Mouse (Mus musculus): ENCODE data around the gene Ndel1. TPM values are rescaled to one million over a fixed set of nuclear protein-coding genes. Genes with fewer than 3 reads are reported as not detected.
A peak's percentile ranks its signal among the peaks of the same experiment; 100 is the strongest.

Ndel1 gene
- polyA plus RNA-seq, 1 experiment from 2014 or later: 61.6 TPM

DNA sequence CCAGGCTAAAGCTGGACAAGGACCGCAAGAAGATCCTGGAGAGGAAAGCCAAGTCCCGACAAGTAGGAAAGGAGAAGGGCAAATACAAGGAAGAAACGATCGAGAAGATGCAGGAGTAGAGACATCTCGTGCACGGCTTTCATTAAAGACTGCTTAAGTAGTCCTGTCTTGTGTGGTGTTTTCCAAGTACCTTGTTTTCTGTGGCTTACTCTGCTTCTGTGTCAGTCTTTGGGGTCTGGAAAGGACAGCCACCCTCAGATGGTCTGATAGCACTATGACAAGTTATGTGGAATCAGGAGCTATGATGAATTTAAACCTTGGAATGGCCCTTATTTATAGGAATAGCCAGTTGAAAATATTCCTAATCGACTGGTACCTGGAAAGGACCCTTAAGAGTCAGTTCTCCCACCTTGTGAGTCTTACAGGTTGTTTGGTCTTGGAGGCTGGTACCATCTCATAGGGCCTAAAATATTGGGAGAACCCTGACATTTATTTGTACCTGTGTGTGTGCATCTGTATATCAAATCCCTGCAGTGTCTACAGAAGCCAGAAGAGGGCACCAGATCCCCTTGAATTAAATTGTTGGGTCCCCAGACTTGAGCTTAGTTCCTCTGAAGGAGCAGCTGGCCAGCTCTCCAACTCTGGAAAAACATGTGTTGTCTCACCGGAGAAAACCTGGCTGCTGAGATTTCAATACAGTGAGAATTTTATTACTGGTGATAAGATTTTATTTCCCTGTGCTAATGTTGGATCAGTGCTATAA, 32.9 kb upstream of the Ndel1 start:
- ATAC-seq (ENCODE audit: insufficient read depth, low FRiP score, low TSS enrichment): no peak
- Histone ChIP-seq H3K9me3 (ENCODE audit: control insufficient read depth, low read length) (no peaks in the 10 kb centered on the region), H3K36me3 (ENCODE audit: control insufficient read depth, insufficient read depth, low read length) (peaks cover 15% of the 10 kb centered on the region), H3K9ac (ENCODE audit: low read length) (no peak overlapping the region), H3K27me3 (ENCODE audit: control insufficient read depth, insufficient read depth, low read length) (no peaks in the 10 kb centered on the region), H3K4me2 (ENCODE audit: low read depth) (no peak overlapping the region), H3K4me1 (ENCODE audit: control insufficient read depth, insufficient read depth, low read length) (peaks cover 5% of the 10 kb centered on the region), H3K27ac (ENCODE audit: low read depth, low read length) (no peak overlapping the region), H3K4me3 (ENCODE audit: low read depth, low read length) (no peak overlapping the region)
- 86% methylated on average over 7 of the region's 8 CpGs for WGBS
- DNase-seq (ENCODE audit: low spot score): peak; percentile 74

DNA sequence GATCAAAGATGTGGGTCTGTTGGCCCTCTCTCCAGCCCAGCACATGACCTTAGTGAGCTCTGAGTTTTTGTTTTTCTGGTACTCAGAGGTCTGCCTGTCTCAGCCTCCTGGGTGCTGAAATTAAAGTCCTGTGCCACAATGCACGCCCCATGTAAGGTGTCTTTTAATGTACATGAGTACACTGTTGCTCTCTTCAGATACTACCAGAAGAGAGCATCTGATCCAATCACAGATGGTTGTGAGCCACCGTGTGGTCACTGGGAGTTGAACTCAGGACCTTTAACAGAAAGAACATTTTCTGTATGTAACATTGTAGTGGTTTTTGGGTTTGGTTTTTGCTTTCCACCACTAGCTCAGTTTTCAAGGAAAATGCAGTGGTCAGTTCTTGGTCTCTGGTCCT, 32.1 kb upstream of the Ndel1 start:
- no peaks in the 10 kb centered on the region for H3K9me3 ChIP-seq (ENCODE audit: control insufficient read depth, low read length)
- H3K36me3 ChIP-seq (ENCODE audit: control insufficient read depth, insufficient read depth, low read length): peaks cover 15% of the 10 kb centered on the region
- no peaks in the 10 kb centered on the region for H3K27me3 ChIP-seq (ENCODE audit: control insufficient read depth, insufficient read depth, low read length)
- WGBS: 93% methylated on average over 2 of the region's 2 CpGs
- no peak overlapping the region for H3K4me2 ChIP-seq (ENCODE audit: low read depth)
- no peak for ATAC-seq (ENCODE audit: insufficient read depth, low FRiP score, low TSS enrichment)
- peaks cover 5% of the 10 kb centered on the region for H3K4me1 ChIP-seq (ENCODE audit: control insufficient read depth, insufficient read depth, low read length)
- DNase-seq (ENCODE audit: low spot score): no peak
- H3K4me3 ChIP-seq (ENCODE audit: low read depth, low read length): no peak overlapping the region
- H3K9ac ChIP-seq (ENCODE audit: low read length): no peak overlapping the region
- no peak overlapping the region for H3K27ac ChIP-seq (ENCODE audit: low read depth, low read length)

DNA sequence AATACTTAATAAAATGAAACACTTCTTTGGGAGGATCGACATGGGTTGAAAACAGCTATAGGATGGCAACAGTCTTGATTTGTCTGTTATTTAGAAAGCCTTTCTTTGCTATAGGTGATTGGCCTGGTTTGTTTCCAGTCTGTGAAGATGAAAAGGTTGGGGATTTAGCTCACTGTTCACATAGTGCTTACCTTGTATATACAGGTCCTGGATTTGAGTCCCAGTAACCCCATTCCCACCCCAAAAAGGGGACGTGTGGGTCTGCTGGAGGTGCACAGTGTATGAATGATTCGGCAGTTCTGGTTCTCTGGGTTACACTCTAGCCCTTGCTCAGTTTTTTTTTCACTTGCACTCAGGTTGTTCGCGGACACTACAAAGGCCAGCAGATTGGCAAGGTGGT, 31.2 kb upstream of the Ndel1 start:
- DNase-seq (ENCODE audit: low spot score) (no peak), ATAC-seq (ENCODE audit: insufficient read depth, low FRiP score, low TSS enrichment) (no peak)
- Histone ChIP-seq H3K9ac (ENCODE audit: low read length) (peak overlapping the region; percentile 99), H3K4me3 (ENCODE audit: low read depth, low read length) (peak overlapping the region; percentile 95), H3K36me3 (ENCODE audit: control insufficient read depth, insufficient read depth, low read length) (peaks cover 15% of the 10 kb centered on the region), H3K27me3 (ENCODE audit: control insufficient read depth, insufficient read depth, low read length) (no peaks in the 10 kb centered on the region), H3K4me2 (ENCODE audit: low read depth) (peak overlapping the region; percentile 79), H3K9me3 (ENCODE audit: control insufficient read depth, low read length) (no peaks in the 10 kb centered on the region), H3K4me1 (ENCODE audit: control insufficient read depth, insufficient read depth, low read length) (peaks cover 5% of the 10 kb centered on the region), H3K27ac (ENCODE audit: low read depth, low read length) (no peak overlapping the region)
- WGBS: 88% methylated on average over 5 of the region's 5 CpGs

DNA sequence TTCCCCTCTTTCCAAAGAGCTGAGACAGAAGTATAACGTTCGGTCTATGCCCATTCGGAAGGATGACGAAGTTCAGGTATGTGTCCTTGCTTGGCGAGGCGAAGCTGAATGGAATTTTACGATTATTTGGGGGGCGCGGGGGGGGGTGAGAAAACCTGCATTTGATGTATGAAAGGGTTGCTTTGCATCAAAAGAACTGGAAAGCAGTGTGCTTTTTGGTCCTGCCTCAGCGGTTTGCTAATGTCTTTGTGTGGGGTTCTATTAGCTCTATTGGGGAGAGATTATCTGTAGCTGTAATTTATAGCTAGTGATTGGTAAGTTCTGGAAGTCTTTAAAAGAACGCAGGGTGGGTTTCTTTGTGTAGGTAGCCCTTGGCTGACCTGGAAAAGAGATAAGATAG, 30.7 kb upstream of the Ndel1 start:
- H3K4me2 ChIP-seq (ENCODE audit: low read depth): peak overlapping the region; percentile 79
- peaks cover 5% of the 10 kb centered on the region for H3K4me1 ChIP-seq (ENCODE audit: control insufficient read depth, insufficient read depth, low read length)
- no peak for ATAC-seq (ENCODE audit: insufficient read depth, low FRiP score, low TSS enrichment)
- no peaks in the 10 kb centered on the region for H3K9me3 ChIP-seq (ENCODE audit: control insufficient read depth, low read length)
- H3K36me3 ChIP-seq (ENCODE audit: control insufficient read depth, insufficient read depth, low read length): peaks cover 15% of the 10 kb centered on the region
- no peaks in the 10 kb centered on the region for H3K27me3 ChIP-seq (ENCODE audit: control insufficient read depth, insufficient read depth, low read length)
- H3K27ac ChIP-seq (ENCODE audit: low read depth, low read length): no peak overlapping the region
- 3% methylated on average over 11 of the region's 11 CpGs for WGBS
- H3K4me3 ChIP-seq (ENCODE audit: low read depth, low read length): peak overlapping the region; percentile 95
- DNase-seq (ENCODE audit: low spot score): no peak
- H3K9ac ChIP-seq (ENCODE audit: low read length): peak overlapping the region; percentile 99

DNA sequence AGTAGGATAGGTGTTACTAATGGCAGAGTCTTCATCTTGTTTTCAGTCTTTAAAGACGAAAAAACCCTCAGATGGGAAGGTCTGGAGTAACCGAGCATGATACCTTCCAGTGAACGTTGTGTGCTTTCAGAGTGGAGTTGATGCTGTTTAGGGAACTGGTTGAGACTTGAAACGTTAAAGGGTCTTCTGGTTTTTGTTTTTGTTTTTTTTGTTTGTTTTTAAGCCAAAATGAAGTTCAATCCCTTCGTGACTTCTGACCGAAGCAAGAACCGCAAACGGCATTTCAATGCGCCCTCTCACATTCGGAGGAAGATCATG, 30.3 kb upstream of the Ndel1 start:
- peak overlapping the region; percentile 95 for H3K4me3 ChIP-seq (ENCODE audit: low read depth, low read length)
- under 1% methylated on average over 9 of the region's 10 CpGs for WGBS
- no peaks in the 10 kb centered on the region for H3K27me3 ChIP-seq (ENCODE audit: control insufficient read depth, insufficient read depth, low read length)
- H3K9me3 ChIP-seq (ENCODE audit: control insufficient read depth, low read length): no peaks in the 10 kb centered on the region
- peaks cover 5% of the 10 kb centered on the region for H3K4me1 ChIP-seq (ENCODE audit: control insufficient read depth, insufficient read depth, low read length)
- peaks cover 15% of the 10 kb centered on the region for H3K36me3 ChIP-seq (ENCODE audit: control insufficient read depth, insufficient read depth, low read length)
- peak overlapping the region; percentile 79 for H3K4me2 ChIP-seq (ENCODE audit: low read depth)
- DNase-seq (ENCODE audit: low spot score) (no peak), ATAC-seq (ENCODE audit: insufficient read depth, low FRiP score, low TSS enrichment) (no peak)
- H3K9ac ChIP-seq (ENCODE audit: low read length): peak overlapping the region; percentile 99
- peak overlapping the region; percentile 85 for H3K27ac ChIP-seq (ENCODE audit: low read depth, low read length)

DNA sequence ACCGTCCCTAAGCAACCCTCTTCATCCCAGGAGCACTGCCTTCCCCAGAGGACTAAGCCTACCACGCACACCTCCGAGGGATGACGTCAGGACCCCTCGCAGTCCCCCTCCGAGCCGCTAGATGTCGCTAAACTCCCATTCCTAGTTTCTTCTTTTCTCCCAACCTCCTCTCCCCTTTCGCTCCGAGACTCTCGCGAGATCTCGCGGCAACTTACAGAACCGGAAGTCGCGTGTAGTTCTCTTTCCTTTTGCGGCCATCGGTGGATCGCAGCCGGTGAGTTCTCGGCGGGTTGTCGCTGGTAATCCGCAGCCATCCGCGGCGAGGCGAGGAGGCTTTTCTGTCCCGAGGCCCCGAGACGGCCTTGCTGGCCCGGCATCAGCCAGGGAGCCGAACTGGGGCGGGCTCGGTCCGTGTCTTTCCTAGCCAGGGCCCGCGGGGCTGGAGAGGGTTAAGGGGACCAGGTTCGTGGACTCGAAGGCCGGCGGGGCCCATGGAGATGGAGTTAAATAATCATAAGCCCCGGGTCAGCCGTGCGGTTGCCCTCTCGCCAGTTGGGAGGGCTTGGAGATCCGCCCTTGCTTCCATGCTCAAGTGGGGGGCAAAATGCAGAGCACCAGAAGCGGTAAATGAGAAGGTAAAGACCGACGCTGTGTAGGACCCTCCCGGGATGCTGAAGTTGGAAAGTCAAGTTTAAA, 29.8 kb upstream of the Ndel1 start, which contains the start of gene Rpl26:
Rpl26 (plus strand) TSS at position 233 of the 696 bp plus-strand sequence.
- H3K27me3 ChIP-seq (ENCODE audit: control insufficient read depth, insufficient read depth, low read length): no peaks in the 10 kb centered on the region
- WGBS: under 1% methylated on average over 52 of the region's 52 CpGs
- peak within 1 kb of the TSS; percentile 99 for H3K9ac ChIP-seq (ENCODE audit: low read length)
- peaks cover 5% of the 10 kb centered on the region for H3K4me1 ChIP-seq (ENCODE audit: control insufficient read depth, insufficient read depth, low read length)
- peak within 1 kb of the TSS; percentile 95 for H3K4me3 ChIP-seq (ENCODE audit: low read depth, low read length)
- ATAC-seq (ENCODE audit: insufficient read depth, low FRiP score, low TSS enrichment) (peak; percentile 90), DNase-seq (ENCODE audit: low spot score) (peak; percentile 99)
- peaks cover 15% of the 10 kb centered on the region for H3K36me3 ChIP-seq (ENCODE audit: control insufficient read depth, insufficient read depth, low read length)
- peak within 1 kb of the TSS; percentile 79 for H3K4me2 ChIP-seq (ENCODE audit: low read depth)
- H3K9me3 ChIP-seq (ENCODE audit: control insufficient read depth, low read length): no peaks in the 10 kb centered on the region
- peak within 1 kb of the TSS; percentile 85 for H3K27ac ChIP-seq (ENCODE audit: low read depth, low read length)

DNA sequence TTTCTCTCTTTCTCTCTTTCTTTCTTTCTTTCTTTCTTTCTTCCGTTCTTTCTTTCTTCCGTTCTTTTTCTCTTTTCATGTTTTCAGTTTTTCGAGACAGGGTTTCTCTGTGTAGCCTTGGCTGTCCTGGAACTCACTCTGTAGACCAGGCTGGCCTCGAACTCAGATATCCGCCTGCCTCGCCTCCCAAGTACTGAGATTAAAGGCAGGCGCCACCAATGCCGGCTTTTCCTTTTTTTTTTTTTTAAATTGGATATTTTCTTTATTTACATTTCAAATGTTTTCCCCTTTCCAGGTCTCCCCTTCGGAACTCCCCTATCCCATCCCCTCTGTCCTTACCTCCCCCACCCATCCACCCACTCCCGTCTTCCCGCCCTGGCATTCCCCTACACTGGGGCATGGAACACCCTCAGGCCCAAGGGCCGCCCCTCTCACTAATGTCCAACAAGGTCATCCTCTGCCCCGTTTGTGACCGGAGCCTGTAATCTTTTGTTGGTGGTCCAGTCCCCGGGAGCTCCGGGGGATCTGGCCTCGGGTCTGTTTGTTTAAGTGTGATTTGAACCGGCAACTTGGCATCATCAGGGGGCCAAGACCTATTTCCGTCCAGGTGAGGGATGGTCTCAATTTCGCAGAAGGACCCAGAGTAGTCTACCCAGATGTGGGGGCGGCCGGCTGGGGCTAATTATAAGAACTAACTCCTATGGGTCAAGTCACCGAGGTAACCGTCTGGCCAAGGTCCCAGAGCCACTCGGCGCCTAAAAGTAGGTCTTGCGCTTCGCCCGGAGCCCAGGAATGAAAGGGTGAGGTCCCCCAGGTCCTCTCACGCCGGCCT, 29.1 kb upstream of the Ndel1 start:
- H3K4me2 ChIP-seq (ENCODE audit: low read depth): peak overlapping the region; percentile 63
- DNase-seq (ENCODE audit: low spot score) (no peak), ATAC-seq (ENCODE audit: insufficient read depth, low FRiP score, low TSS enrichment) (peak; percentile 24; the same call in 1 of the 2 replicates)
- WGBS: 28% methylated on average over 31 of the region's 31 CpGs
- peaks cover 5% of the 10 kb centered on the region for H3K4me1 ChIP-seq (ENCODE audit: control insufficient read depth, insufficient read depth, low read length)
- peak overlapping the region; percentile 95 for H3K4me3 ChIP-seq (ENCODE audit: low read depth, low read length)
- no peaks in the 10 kb centered on the region for H3K27me3 ChIP-seq (ENCODE audit: control insufficient read depth, insufficient read depth, low read length)
- H3K9me3 ChIP-seq (ENCODE audit: control insufficient read depth, low read length): no peaks in the 10 kb centered on the region
- peaks cover 11% of the 10 kb centered on the region for H3K36me3 ChIP-seq (ENCODE audit: control insufficient read depth, insufficient read depth, low read length)
- peak overlapping the region; percentile 46 for H3K9ac ChIP-seq (ENCODE audit: low read length)
- no peak overlapping the region for H3K27ac ChIP-seq (ENCODE audit: low read depth, low read length)

DNA sequence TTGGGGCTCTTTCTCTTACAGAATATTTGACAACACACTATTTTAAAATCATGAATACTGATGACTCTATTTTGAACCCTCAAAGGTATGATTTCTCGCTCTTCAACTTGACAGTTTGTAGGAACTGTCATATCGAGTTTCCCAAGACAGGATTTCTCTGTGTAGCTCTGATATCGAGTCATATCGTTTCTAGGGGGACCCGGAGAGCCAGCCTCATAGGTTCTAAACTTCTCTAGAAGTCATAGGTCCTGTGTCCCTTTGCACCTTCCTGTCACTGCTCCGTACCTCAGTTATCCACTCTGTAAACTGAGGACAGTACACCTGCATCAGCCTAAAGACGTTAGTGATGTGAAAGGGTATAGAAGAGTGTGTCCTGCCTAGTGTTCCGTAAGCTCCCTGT, 28.2 kb upstream of the Ndel1 start:
- H3K9ac ChIP-seq (ENCODE audit: low read length): no peak overlapping the region
- H3K4me2 ChIP-seq (ENCODE audit: low read depth): no peak overlapping the region
- no peak overlapping the region for H3K27ac ChIP-seq (ENCODE audit: low read depth, low read length)
- ATAC-seq (ENCODE audit: insufficient read depth, low FRiP score, low TSS enrichment) (no peak), DNase-seq (ENCODE audit: low spot score) (no peak)
- no peaks in the 10 kb centered on the region for H3K9me3 ChIP-seq (ENCODE audit: control insufficient read depth, low read length)
- peaks cover 5% of the 10 kb centered on the region for H3K4me1 ChIP-seq (ENCODE audit: control insufficient read depth, insufficient read depth, low read length)
- no peak overlapping the region; the same call in 1 of the 2 replicates for H3K4me3 ChIP-seq (ENCODE audit: low read depth, low read length)
- WGBS: 87% methylated on average over 8 of the region's 8 CpGs
- H3K27me3 ChIP-seq (ENCODE audit: control insufficient read depth, insufficient read depth, low read length): no peaks in the 10 kb centered on the region
- peaks cover 10% of the 10 kb centered on the region for H3K36me3 ChIP-seq (ENCODE audit: control insufficient read depth, insufficient read depth, low read length)

Measured in neural tube, embryonic 11.5 days (tissue).